Mouse (Mus musculus) heart, postnatal 14 days (tissue): ENCODE measurements around the gene Wnt3. TPM values are rescaled to one million over a fixed set of nuclear protein-coding genes. Genes with fewer than 3 reads are reported as not detected.

Experiments
- DNase-seq, 2 experiments: peaks; one replicate each; pipeline ENCODE4 v3.0.0; 2021 to 2022
- intact Hi-C: fragments of 180-260 bp; cut with DNase I; formaldehyde crosslinking; loops from one replicate; pipeline ENCODE4 v1.15.1; 2025
- total RNA-seq, 2 experiments: library from RNA; stranded (reverse); gene quantifications; 2 replicates each; pipeline ENCODE4 v1.2.3; 2021

Gene Wnt3
- total RNA-seq, 2 experiments from 2014 or later = not detected

GRCm38 (mm10) chr11:103831766-103832165, 57.8 kb downstream of the Wnt3 start:
- intact Hi-C loops = no loop called here
- no peak for DNase-seq

DNA sequence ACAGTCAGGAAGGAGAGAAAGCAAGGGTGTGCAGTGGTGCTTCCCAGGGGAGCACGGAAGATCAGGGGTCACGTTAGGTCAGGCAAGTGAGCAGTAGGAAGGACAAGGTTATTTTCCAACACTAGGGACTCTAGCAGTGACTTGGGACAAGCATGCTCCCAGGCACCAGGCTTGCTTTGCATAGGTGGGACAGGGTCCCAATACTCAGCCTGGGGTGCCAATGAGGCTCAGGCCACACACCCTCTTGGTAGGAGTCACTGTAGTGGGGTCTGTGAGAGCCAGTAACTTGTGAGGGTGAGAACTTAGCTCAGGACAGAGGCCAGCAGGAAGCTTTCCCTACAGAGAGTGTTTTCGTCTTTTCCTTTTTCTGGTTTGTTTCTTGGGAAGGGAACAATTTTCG, 58.4 kb downstream of the Wnt3 start:
- intact Hi-C loops = no loop called here
- no peak for DNase-seq

GRCm38 (mm10) chr11:103838955-103839354, 65.0 kb downstream of the Wnt3 start:
- no peak for DNase-seq
- intact Hi-C loops = no loop called here

DNA sequence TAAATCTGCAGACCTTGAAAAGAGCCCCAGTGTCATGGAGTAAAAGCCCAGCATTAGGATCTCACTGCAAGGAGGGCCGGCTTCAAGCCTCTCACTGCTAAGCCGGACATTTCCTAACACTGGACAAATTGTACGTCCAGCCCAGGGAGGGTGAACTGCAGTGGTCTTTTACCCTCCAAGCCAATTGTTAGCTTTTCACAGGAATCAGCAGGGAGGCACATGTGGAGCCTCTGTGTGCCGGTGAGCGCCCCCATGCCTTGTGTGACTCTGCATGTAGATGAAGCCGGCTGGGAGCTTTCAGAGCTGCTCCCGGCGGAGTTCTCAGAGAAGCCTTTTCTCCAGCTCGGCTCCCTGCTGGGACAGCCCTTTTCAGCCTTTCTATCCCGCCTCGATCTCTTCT, 66.9 kb downstream of the Wnt3 start:
- intact Hi-C loops = no loop called here

DNA sequence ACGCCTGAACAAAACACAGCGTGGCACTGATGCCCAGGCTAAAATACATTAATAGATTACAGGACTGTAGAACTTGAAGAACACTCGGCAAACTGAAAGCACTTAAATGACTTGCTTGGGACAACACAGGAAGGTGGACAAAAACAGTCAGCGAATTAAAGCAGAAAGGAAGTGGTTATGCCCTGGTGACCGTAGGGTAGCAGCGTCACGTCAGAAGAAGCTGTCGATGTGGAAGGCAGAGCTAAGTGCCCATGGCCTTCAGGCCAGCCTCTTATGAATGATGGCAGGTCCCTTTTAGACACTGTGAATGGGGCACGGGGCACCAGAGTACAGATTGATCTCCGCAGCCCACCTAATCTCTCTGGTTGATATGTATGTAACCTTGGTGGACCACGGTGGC, 74.3 kb downstream of the Wnt3 start:
- no peak for DNase-seq
- intact Hi-C loops = no loop called here

More for the DNA sequence above, 66.9 kb downstream of the Wnt3 start:
- no peak for DNase-seq

- intact Hi-C loops = no loop called here
These were observed 78.8 kb downstream of the Wnt3 start for GRCm38 (mm10) chr11:103852590-103853283.

GRCm38 (mm10) chr11:103853284-103853920, 79.5 kb downstream of the Wnt3 start:
- no peak for DNase-seq
- intact Hi-C loops = no loop called here

More at GRCm38 (mm10) chr11:103852590-103853283, 78.8 kb downstream of the Wnt3 start:
- DNase-seq = no peak

DNA sequence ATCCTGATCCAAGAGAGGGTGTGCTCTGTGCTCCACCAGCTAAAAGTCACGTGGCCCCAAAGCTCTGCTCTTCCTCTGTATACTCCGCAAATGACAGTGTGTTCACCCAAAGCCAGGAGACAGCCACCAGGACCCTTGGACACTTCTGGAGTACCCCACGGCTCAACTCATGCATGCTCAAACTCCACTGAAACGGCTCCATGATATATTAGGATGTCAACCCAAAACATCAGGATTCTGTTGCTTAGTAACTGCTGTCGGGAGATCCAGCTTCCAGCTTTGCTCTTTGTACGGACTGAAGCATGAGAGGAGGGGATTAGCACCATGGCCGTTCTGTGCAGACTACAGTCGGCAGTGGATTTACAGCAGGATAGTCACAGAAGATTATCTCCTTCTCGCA, 80.3 kb downstream of the Wnt3 start:
- DNase-seq = no peak
- intact Hi-C loops = no loop called here

GRCm38 (mm10) chr11:103856641-103857040, 82.7 kb downstream of the Wnt3 start:
- intact Hi-C loops = no loop called here
- DNase-seq = no peak

DNA sequence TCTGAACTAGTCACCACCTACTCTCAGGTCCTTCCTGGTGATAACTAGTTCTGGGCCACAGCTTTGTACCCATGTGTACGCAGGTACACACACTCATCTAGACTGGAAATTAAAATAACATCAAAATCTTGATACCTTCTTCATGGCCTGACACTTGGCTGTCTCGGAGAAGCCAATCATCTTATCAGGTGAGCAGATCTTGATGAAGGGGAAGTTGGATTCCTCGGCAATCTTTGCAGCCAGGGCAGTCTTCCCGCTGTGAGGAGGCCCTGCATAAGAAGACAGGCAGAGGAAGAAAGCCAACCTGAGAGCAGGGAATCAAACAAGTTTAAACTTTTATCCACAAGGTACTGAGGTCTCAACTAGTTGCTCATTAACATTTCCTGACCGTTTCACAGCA, 84.8 kb downstream of the Wnt3 start:
- no peak for DNase-seq
- intact Hi-C loops = no loop called here

DNA sequence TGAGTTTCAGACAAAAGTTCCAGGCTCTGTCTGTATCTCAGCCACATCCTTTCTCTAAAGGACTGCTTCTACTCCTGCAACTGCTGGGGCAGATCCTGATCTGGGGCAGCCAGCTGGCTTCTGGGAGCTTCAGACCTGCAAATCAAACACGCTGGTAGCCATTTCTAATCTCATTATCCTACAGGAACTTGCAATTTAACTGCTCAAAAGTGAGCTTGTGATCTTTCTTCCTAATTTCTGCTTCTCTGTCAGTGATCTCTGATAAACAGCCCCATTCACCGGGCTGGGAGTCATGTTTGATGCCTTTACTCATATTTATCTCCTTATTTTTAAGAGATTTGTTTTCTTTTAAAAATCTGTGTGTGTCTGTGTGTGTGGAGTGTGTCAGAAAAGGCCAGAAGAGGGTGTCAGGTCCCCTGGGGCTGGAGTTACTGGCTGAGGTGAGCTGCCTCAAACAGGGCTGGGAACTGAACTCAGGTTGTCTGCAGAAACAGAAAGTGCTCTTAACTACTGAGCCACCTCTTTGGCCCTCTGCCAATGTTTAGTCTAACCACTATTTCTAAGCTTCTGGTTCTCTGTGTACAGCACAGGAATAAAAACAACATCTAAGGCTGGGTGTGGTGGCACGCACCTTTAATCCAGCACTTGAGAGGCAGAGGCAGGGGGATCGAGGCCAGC, 86.1 kb downstream of the Wnt3 start:
- DNase-seq = no peak
- intact Hi-C loops = no loop called here

DNA sequence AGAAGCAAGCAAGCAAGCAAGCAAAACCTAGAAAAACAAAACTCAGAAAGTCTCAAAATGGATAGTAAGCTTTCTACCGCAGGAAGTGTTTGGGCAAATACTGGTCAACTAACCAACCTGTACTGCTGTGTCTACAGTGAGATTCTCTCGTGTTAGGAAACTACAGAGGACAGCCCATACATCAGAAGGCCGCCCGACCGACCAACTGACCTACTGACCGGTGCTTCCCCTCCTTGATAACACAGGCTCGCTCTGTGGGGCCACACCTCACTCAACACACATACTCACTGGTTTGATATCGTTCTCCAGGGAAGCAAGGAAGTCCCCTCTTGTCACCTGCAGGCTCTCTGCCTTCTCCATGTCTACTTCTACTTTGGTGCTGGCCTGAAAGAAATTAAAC, 89.0 kb downstream of the Wnt3 start:
- DNase-seq = no peak
- intact Hi-C loops = no loop called here

GRCm38 (mm10) chr11:103864486-103864885, 90.5 kb downstream of the Wnt3 start:
- DNase-seq = no peak
- intact Hi-C loops = no loop called here

DNA sequence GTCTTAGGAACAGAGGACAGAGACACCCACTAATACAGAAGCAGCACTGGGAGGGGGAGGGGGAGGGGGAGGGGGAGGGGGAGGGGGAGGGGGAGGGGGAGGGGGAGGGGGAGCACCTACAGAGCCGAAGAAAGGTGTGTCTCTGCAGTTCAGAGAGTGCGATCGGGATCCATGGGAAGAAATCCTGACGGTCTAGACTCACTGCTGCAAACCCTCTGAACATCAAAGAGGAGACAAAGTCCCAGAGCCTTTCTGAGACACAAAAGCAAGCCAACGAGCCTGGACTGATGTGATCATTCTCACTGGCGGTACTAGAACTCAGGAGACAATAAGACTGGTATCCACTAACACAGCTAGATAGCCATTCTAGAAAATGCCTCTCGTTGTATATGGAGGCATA, 91.4 kb downstream of the Wnt3 start:
- intact Hi-C loops = no loop called here
- no peak for DNase-seq

Other genes starting within 250 kb of the Wnt3 start
- not detected for gene Gm884, start 153.0 kb upstream of the Wnt3 start, total RNA-seq
- not detected for gene Lyzl6, start 135.3 kb upstream of the Wnt3 start, total RNA-seq
- gene Rprml, start 124.6 kb upstream of the Wnt3 start, total RNA-seq = not detected
- 10 to 100 TPM; 41.2 to 43.1 TPM for gene Gosr2, start 76.3 kb upstream of the Wnt3 start, total RNA-seq
- under 1 TPM; 0.80 to 0.84 TPM for gene Wnt9b, start 24.3 kb upstream of the Wnt3 start, total RNA-seq
- 10 to 100 TPM; 36.0 to 37.8 TPM for gene Nsf, start 179.9 kb downstream of the Wnt3 start, total RNA-seq
- gene Arf2, start 192.6 kb downstream of the Wnt3 start, total RNA-seq = 10 to 100 TPM; 40.6 to 44.6 TPM